Mouse (Mus musculus) embryonic facial prominence, embryonic 11.5 days (tissue): ENCODE results near the gene Tbl1xr1. TPM values are rescaled to one million over a fixed set of nuclear protein-coding genes. Genes with fewer than 3 reads are reported as not detected.

Experiments used
- ATAC-seq: fragments of 200-750 bp; cut with Nextera tagmentation; replicated peaks from 2 replicates; pipeline ENCODE4 v1.8.0; 2017; ENCODE audit warnings: low read depth; ENCODE audit not compliant: insufficient number of reproducible peaks, low FRiP score, low TSS enrichment
- DNase-seq: peaks from one replicate; pipeline ENCODE4 v3.0.0-alpha.2; 2015; ENCODE audit warnings: low spot score
- H3K27ac ChIP-seq: fragments of 300-500 bp; sonication (generic); replicated peaks from 2 replicates; pipeline ENCODE4 v1.5.1; 2014; ENCODE audit warnings: mild to moderate bottlenecking, low read depth, low read length, control low read depth
- H3K27me3 ChIP-seq: fragments of 300-500 bp; sonication (generic); 2 replicates; pipeline ENCODE4 v1.6.1; 2014; ENCODE audit warnings: mild to moderate bottlenecking, low read length, moderate library complexity, mixed read lengths; ENCODE audit not compliant: control insufficient read depth, insufficient read depth
- H3K36me3 ChIP-seq: fragments of 300-500 bp; sonication (generic); replicated peaks from 2 replicates; pipeline ENCODE4 v1.6.1; 2014; ENCODE audit warnings: low read depth, mild to moderate bottlenecking, low read length, moderate library complexity, mixed read lengths; ENCODE audit not compliant: control insufficient read depth, insufficient read depth
- H3K4me1 ChIP-seq: fragments of 300-500 bp; sonication (generic); 2 replicates; pipeline ENCODE4 v1.6.1; 2014; ENCODE audit warnings: low read length, mixed read lengths; ENCODE audit not compliant: control insufficient read depth, insufficient read depth
- H3K4me2 ChIP-seq: fragments of 300-500 bp; sonication (generic); 2 replicates; pipeline ENCODE4 v1.6.1; 2014; ENCODE audit warnings: low read depth, mild to moderate bottlenecking, control low read depth, low read length, moderate library complexity
- H3K4me3 ChIP-seq: fragments of 300-500 bp; sonication (generic); 2 replicates; pipeline ENCODE4 v1.5.1; 2014; ENCODE audit warnings: low read depth, low read length, control low read depth
- H3K9ac ChIP-seq: fragments of 300-500 bp; sonication (generic); replicated peaks from 2 replicates; pipeline ENCODE4 v1.6.1; 2014; ENCODE audit warnings: mild to moderate bottlenecking, control low read depth, low read length
- H3K9me3 ChIP-seq: fragments of 300-500 bp; sonication (generic); replicated peaks from 2 replicates; pipeline ENCODE4 v1.6.1; 2016; ENCODE audit warnings: mild to moderate bottlenecking, low read length, inconsistent platforms, mixed read lengths; ENCODE audit not compliant: control insufficient read depth
- WGBS: fragments of 180-500 bp; shearing (Covaris S2); extraction: QIAGEN DNeasy Blood & Tissue Kit; methylation state at CpG from one replicate; pipeline ENCODE4 v1.1.7; 2014; 5-methylcytosine and 5-hydroxymethylcytosine counted together
- polyA plus RNA-seq: library from polyadenylated mRNA; unstranded; fragments of >200 nt; fragmentation: Nextera tagmentation; extraction: Ambion mirVana; gene quantifications from 2 replicates; pipeline ENCODE4 v1.2.1, GENCODE M21; 2014

Gene Tbl1xr1
- polyA plus RNA-seq, 1 experiment from 2014 or later, result 23.1 TPM

- DNase-seq (no peak), ATAC-seq (no peak)
- H3K9me3 ChIP-seq, result no peaks in the 10 kb centered on the region
- H3K27me3 ChIP-seq, result no peaks in the 10 kb centered on the region
- H3K4me2 ChIP-seq, result no peak overlapping the region
- no peak overlapping the region for H3K4me3 ChIP-seq
- H3K4me1 ChIP-seq, result no peaks in the 10 kb centered on the region
- WGBS, result 79% methylated on average over 5 of the region's 5 CpGs
- H3K27ac ChIP-seq, result no peak overlapping the region
- no peaks in the 10 kb centered on the region for H3K36me3 ChIP-seq
- H3K9ac ChIP-seq, result no peak overlapping the region
These were observed 16.3 kb downstream of the Tbl1xr1 start for GRCm38 (mm10) chr3:22092784-22093183.

- H3K4me3 ChIP-seq, result no peak overlapping the region
- no peak overlapping the region for H3K9ac ChIP-seq
- no peak overlapping the region for H3K4me2 ChIP-seq
- 58% methylated on average over 5 of the region's 5 CpGs for WGBS
- ATAC-seq (no peak), DNase-seq (no peak)
- H3K27me3 ChIP-seq, result no peaks in the 10 kb centered on the region
- H3K9me3 ChIP-seq, result no peaks in the 10 kb centered on the region
- no peak overlapping the region for H3K27ac ChIP-seq
- 0 out of 2 replicates have a peak, but pooled peaks cover 3% of the 10 kb centered on the region for H3K4me1 ChIP-seq
- H3K36me3 ChIP-seq, result no peaks in the 10 kb centered on the region
These were observed 27.6 kb downstream of the Tbl1xr1 start for GRCm38 (mm10) chr3:22103986-22104515.

GRCm38 (mm10) chr3:22105471-22105870, 29.0 kb downstream of the Tbl1xr1 start:
- WGBS, result 37% methylated on average over 6 of the region's 6 CpGs
- no peak for ATAC-seq
- Histone ChIP-seq H3K4me1 (0 out of 2 replicates have a peak, but pooled peaks cover 3% of the 10 kb centered on the region), H3K4me3 (no peak overlapping the region), H3K36me3 (no peaks in the 10 kb centered on the region), H3K27me3 (no peaks in the 10 kb centered on the region), H3K4me2 (no peak overlapping the region), H3K9ac (no peak overlapping the region), H3K9me3 (no peaks in the 10 kb centered on the region), H3K27ac (no peak overlapping the region)
- peak; percentile 66 for DNase-seq

GRCm38 (mm10) chr3:22108013-22108412, 31.6 kb downstream of the Tbl1xr1 start:
- no peak for ATAC-seq
- no peak for DNase-seq

GRCm38 (mm10) chr3:22109651-22110050, 33.2 kb downstream of the Tbl1xr1 start:
- no peaks in the 10 kb centered on the region for H3K9me3 ChIP-seq
- no peak overlapping the region for H3K4me3 ChIP-seq
- no peak for ATAC-seq
- 0 out of 2 replicates have a peak, but pooled peaks cover 3% of the 10 kb centered on the region for H3K4me1 ChIP-seq
- H3K36me3 ChIP-seq, result no peaks in the 10 kb centered on the region
- no peak overlapping the region for H3K4me2 ChIP-seq
- no peak overlapping the region for H3K9ac ChIP-seq
- H3K27me3 ChIP-seq, result no peaks in the 10 kb centered on the region
- 95% methylated on average over 1 of the region's 1 CpGs for WGBS
- H3K27ac ChIP-seq, result no peak overlapping the region
- DNase-seq, result no peak

More at GRCm38 (mm10) chr3:22108013-22108412, 31.6 kb downstream of the Tbl1xr1 start:
- Histone ChIP-seq H3K27ac (no peak overlapping the region), H3K36me3 (no peaks in the 10 kb centered on the region), H3K27me3 (no peaks in the 10 kb centered on the region), H3K4me3 (no peak overlapping the region), H3K9me3 (no peaks in the 10 kb centered on the region), H3K4me1 (0 out of 2 replicates have a peak, but pooled peaks cover 3% of the 10 kb centered on the region), H3K9ac (no peak overlapping the region), H3K4me2 (no peak overlapping the region)

- DNase-seq (no peak), ATAC-seq (no peak)
- H3K36me3 ChIP-seq, result no peaks in the 10 kb centered on the region
These were observed 37.3 kb downstream of the Tbl1xr1 start for GRCm38 (mm10) chr3:22113773-22114172.

GRCm38 (mm10) chr3:22115221-22115620, 38.8 kb downstream of the Tbl1xr1 start:
- Histone ChIP-seq H3K36me3 (no peaks in the 10 kb centered on the region), H3K27ac (no peak overlapping the region), H3K4me2 (no peak overlapping the region), H3K4me3 (no peak overlapping the region), H3K4me1 (no peaks in the 10 kb centered on the region), H3K27me3 (no peaks in the 10 kb centered on the region), H3K9me3 (no peaks in the 10 kb centered on the region), H3K9ac (no peak overlapping the region)
- no peak for ATAC-seq
- WGBS, result 50% methylated on average over 2 of the region's 2 CpGs
- DNase-seq, result no peak

More at GRCm38 (mm10) chr3:22113773-22114172, 37.3 kb downstream of the Tbl1xr1 start:
- Histone ChIP-seq H3K9me3 (no peaks in the 10 kb centered on the region), H3K4me1 (no peaks in the 10 kb centered on the region), H3K4me2 (no peak overlapping the region), H3K4me3 (no peak overlapping the region), H3K27ac (no peak overlapping the region), H3K27me3 (no peaks in the 10 kb centered on the region), H3K9ac (no peak overlapping the region)
- 92% methylated on average over 4 of the region's 4 CpGs for WGBS

GRCm38 (mm10) chr3:22115678-22116077, 39.2 kb downstream of the Tbl1xr1 start:
- H3K9ac ChIP-seq, result no peak overlapping the region
- no peak for DNase-seq
- no peaks in the 10 kb centered on the region for H3K9me3 ChIP-seq
- no peaks in the 10 kb centered on the region for H3K36me3 ChIP-seq
- no peaks in the 10 kb centered on the region for H3K4me1 ChIP-seq
- H3K4me2 ChIP-seq, result no peak overlapping the region
- no peak for ATAC-seq
- H3K27me3 ChIP-seq, result no peaks in the 10 kb centered on the region
- WGBS, result 90% methylated on average over 3 of the region's 3 CpGs
- H3K4me3 ChIP-seq, result no peak overlapping the region
- H3K27ac ChIP-seq, result no peak overlapping the region
